Mouse (Mus musculus): ENCODE data around the gene Kcnip4. TPM values are rescaled to one million over a fixed set of nuclear protein-coding genes. Genes with fewer than 3 reads are reported as not detected.

Gene Kcnip4
- total RNA-seq, 4 experiments from 2014 or later: 2.1 to 4.1 (median 2.7) TPM

DNA sequence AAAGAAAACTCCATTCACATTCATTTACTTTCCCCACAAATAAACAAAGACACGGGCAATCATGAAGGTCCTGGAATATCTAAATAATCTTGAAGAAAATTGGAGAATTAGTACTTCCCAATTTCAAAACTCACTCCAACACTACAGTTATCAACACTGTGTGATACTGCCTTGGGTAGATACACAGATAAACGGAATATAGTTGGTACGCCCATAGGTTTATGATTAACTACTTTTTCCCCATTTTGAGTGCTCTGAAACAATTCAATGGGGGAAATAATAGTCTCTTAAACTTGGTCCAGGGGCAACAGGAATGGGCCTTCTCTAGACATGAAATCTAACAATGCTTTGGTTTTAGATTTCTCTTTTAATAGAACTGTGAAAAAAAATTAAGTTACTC is 978.9 kb downstream of the Kcnip4 start:
- no peak for DNase-seq

DNA sequence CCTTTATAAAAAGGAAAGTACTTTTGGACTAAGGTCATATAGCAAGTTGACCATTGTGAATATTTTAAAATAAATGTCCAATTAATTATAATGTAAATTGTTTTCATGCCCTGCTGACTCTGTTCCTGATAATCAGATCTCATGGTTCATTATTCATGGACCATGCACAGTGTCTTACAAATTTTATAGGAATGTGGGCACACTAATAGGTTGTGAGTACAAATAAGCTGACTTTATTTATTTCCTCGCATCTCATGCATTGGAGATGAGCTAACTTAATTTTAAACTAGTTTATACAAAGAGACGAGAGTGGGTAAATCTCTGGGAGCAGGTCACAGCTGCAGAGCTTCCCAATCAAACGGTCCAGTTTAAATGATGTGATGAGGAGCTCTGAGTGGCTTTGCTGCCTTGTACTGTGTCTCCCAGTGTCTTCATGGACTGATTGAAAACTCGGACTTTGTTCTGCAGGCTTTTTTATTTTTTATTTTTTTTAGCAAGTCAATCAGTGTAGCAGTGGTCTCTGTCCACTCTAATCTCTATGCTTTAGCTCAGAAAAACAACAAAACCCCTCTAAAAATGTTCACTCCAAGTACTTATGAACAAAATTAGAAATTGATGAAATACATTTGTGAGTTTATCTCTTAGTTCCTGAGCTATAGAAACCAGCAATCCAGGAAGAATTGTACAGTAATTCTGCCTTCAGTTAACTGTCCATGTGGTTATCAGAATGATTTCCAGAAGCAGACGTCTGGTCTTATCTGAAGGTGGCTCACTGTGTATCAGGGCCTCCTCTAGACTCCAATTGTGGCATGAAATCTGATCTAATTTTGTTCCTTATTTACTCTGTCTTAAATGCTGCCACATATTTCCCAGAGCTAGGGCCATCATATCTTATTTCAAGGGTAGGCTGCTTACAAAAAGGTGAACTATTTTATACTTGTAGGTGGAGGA is 979.6 kb downstream of the Kcnip4 start:
- no peak for DNase-seq

- DNase-seq: no peak
Observed at GRCm38 (mm10) chr5:48518035-48518434, 1006.7 kb downstream of the Kcnip4 start.

DNA sequence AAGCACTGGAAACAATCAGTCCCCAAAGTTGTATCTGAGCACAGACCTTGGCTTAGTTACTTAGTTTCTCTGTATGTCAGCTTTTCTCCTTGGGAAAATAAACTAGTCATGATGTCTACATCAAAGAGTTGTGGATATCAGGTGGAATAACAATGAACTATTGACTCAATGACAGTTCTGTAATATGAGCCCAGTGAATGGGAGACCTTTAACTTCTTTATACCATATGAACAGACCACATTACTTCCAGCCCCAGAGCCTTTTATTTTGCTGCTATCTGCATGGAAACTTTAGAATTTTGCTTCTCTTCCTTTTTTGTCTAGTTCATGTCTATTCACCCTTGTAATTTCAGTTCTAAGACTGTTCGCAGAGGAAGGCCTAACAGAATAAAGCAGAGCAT is 1011.4 kb downstream of the Kcnip4 start:
- DNase-seq: no peak

DNA sequence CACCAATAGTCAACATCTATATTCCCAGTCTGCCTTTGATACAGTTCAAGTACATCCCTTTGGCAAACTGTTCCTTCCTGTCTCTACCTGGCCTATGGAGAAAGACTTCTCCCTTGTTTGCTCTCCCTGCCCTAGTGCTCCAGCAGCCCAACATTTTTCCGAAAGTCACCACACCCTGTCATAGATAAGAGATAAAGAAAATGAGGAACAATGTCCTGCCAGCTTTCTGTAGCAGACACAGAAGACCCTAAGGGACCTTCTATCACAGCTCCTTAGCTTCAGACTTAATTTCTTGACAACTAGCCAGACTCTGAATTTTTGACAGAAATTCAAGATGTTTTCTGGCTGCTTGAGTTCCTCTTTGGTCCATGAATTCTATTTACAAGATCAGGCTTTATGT is 1013.4 kb downstream of the Kcnip4 start:
- DNase-seq: no peak

DNA sequence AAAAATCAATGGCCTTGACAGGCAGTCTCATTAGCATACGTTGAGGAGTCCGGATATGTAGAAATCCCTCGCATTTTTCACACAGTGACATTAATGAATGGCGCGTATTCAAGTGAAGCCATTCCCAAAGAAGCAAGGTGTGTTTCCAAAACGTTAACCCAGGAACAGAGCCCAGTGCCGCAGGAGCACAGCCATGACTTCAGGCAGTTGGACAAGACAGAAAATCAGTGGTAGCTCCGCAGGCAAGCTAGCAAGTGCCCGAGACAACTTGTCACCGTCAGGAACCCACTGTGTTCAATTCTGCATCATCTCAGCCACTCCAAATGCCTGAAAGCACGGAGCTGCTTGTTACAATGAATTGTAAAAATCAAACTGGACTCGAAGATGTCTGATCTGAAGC is 1014.5 kb downstream of the Kcnip4 start:
- DNase-seq: no peak

- no peak for DNase-seq
Observed at GRCm38 (mm10) chr5:48509194-48509930, 1015.3 kb downstream of the Kcnip4 start.

DNA sequence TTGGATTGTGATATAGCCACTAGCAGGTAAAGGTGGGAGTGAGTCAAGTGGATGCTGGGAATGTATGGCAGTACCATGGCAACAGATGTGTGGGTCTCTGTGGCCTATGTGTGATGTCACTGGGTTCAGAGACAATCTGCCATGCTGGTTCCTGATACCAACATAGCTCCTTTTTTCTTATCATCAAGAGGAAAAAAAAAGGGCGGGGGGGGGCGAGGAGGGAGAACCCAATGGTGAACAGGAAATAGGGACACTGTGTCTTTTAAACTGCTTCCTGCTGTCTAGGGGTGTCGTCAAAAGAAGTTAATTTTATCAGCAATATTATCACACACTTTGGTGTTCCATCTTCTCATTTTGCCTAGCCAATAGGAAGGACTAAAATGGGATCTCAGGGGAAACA is 1021.6 kb downstream of the Kcnip4 start:
- DNase-seq: no peak

DNA sequence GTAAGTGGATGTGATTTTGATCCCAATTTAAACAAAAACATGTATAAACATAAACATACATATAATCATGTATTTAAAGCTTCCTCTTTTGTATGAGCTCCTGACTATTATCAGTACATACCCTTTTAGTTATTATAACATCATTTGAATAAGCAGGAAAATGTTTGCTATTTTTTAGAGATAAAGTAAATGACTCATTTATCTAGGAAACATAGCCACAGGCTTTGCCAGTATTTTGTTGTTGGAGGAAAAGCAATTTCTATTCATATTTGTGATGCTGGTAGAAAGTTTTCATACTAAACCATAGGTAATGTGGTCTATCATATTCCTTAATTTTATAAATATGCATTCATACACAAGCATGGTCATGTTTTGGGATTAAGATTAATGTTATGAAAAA is 1022.3 kb downstream of the Kcnip4 start:
- no peak for DNase-seq

DNA sequence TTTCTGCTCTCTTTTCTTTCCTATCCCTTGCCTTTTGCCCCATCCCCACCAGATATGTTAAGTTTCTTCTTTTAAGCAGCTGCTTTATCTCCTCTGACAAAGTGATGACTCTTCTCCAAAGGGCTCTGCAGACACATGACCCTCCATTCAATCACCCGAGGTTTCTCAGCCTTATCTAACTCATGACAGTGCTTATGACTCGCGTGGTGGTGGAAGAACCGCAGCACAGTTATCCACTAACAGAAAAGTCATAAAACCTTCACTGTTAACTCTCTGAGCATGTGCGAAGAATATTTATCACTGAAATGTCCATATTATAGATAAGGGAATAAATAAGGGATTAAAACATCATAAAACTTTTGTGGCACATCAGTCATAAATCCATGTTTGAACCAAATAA is 1024.5 kb downstream of the Kcnip4 start:
- DNase-seq: peak; percentile 8

GRCm38 (mm10) chr5:48490864-48491477 is 1033.7 kb downstream of the Kcnip4 start:
- no peak for DNase-seq

- DNase-seq: no peak
Observed at GRCm38 (mm10) chr5:48489549-48490288, 1035.0 kb downstream of the Kcnip4 start.

GRCm38 (mm10) chr5:48483112-48483511 is 1041.6 kb downstream of the Kcnip4 start:
- no peak for DNase-seq

DNA sequence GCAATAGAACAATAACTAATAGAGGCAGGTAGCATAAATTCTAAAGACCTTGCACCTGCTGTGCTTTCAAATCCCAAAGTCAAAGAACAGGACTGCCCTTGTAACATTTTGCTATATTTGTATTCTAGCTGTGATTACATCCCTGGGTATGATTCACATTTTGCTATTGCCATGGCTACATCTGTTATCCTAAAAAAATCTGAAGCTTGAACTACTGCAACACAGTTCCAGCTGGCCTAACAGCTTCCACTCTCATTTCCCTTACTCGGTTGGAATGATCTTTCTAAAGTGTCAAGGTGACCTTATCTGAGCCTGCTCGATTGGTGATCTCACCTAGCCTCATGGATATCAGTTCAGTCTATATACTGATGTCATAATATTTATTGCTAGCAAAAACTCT is 1064.5 kb downstream of the Kcnip4 start:
- no peak for DNase-seq

DNA sequence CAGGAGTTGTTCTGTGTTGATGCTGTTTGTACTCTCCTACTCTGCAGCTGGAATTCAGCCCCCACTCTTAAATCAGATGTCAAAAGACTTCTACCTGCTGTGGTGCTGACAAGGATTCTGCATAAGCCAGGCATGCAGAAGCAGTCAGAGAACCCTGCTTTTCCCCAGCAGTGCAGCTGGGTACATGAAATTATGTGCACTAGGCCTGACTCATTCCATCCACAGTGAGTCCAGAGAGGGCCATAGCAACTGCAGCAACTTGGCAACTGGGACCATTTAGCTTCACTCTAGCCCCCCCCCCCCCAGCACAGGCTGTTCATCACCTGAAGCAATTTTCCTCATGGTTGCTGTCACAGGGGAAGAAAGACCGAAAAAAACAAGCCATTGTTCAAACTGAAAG is 1075.8 kb downstream of the Kcnip4 start:
- no peak for DNase-seq

DNA sequence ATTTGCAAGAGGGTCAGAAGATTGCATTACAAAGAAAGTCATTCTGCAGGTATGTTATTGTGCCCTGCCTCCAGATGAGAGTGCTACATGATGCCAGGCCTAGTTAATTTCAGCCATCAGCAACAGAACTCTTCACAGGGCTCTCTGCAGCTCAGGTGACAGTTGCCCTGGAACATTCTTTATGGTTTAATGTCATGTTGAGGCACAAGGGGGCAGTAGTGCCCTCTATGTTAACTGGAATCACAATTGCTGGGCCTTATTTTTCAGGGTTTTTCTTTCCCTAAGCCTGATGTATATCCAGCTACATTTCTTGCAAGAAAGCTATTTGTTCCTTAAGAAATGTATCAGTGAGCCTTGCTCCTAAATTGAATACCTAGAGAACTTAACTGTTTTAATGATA is 1094.2 kb downstream of the Kcnip4 start:
- DNase-seq: no peak

GRCm38 (mm10) chr5:48421957-48422356 is 1102.8 kb downstream of the Kcnip4 start:
- DNase-seq: no peak

DNA sequence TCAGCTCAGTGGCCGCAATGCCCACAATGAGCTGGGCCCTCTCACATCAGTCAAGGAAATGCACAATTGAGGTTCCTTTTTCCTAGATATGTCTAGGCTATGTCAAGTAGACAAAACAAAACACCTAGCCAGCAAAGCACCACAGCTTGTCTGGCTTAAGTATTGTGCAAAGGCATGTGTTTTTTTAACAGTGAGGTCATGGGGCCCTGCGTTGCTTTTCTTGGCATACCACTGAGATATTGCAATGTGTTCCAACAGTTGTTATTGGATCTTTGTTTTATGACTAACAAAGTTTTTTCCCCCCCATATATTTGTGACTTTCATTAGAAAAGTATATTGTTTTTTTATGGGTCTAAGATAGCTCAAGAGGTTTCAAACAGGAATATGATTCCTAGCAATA is 1105.0 kb downstream of the Kcnip4 start:
- DNase-seq: no peak

GRCm38 (mm10) chr5:48412261-48412660 is 1112.4 kb downstream of the Kcnip4 start:
- peak; percentile 39 for DNase-seq

- no peak for DNase-seq
Observed at GRCm38 (mm10) chr5:48411462-48411861, 1113.2 kb downstream of the Kcnip4 start.

DNA sequence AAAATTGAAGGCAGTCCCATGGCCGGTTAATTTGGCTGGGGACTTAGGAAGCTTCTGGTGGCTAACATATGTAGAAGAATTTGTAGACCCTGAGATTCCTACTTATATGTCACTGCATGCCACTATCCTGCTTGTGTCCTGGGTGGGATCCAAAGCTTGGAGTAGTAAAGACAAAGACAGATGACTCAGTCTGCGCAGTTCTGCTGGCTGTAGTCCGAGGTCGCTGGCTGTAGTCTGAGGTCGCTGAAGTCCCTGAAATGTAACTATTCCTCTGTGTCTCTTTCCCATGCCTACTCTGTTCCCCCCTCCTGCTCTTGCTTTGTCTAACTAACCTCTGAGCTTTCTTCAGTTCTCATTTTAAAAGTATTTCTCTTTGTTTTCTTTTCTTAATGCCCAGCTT is 1114.4 kb downstream of the Kcnip4 start:
- peak; percentile 54 for DNase-seq

- no peak for DNase-seq
Observed at GRCm38 (mm10) chr5:48408276-48408675, 1116.4 kb downstream of the Kcnip4 start.

DNA sequence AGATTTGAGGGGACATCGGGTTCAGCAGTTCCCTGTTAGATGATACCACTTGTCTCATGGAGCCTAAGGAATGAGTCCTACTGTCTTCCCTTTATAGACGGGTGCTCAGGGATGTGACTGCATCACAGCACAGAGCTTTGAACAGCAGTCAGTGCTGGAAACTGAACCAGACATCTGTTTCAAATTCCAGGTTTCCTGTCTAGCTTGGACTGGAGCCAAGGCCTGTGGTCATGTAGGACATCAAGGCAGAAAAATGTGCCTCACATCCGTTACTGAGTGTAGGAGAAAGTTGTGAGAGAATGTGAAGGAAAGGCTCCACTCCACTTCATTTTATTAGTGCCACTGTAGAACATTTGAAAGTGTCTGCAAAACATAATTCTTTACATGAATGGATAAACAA is 1122.2 kb downstream of the Kcnip4 start:
- no peak for DNase-seq

Data from adrenal gland, adult 8-10 months (tissue).